Mouse (Mus musculus) adrenal gland, postnatal 36 days (tissue): Measurements from ENCODE around the gene Acrv1. TPM values are rescaled to one million over a fixed set of nuclear protein-coding genes. Genes with fewer than 3 reads are reported as not detected.
A peak's percentile ranks its signal among the peaks of the same experiment; 100 is the strongest.
"Not testable (repeated sequence)": the region's sequence is repeated elsewhere in the genome, so short reads cannot be mapped to it uniquely, and the experiment has no call there.

Experiments
- DNase-seq, 2 experiments: peaks; one replicate each; pipeline ENCODE4 v3.0.0; 2021; ENCODE audit warnings: mixed read lengths in 1 of 2
- long read RNA-seq, 2 experiments: library from polyadenylated mRNA; stranded (forward); transcript quantifications; one replicate each; pipeline ENCODE4 v2.0.0; 2021; ENCODE audit warnings: borderline sequencing depth in 2 of 2
- total RNA-seq, 2 experiments: library from RNA; stranded (reverse); gene quantifications; 2 replicates each; pipeline ENCODE4 v1.2.3; 2021

Gene Acrv1
- not detected for total RNA-seq
- long read RNA-seq, experiment 1, result 0 reads
- long read RNA-seq, experiment 2, result 0 reads

GRCm38 (mm10) chr9:36692920-36693319, at the start of gene Acrv1:
Gene Acrv1 (plus strand): TSS chr9:36693220.
- no peak for DNase-seq

- not testable (repeated sequence) for DNase-seq
Observed at GRCm38 (mm10) chr9:36643276-36643675, 49.7 kb upstream of the Acrv1 start, which contains the start of gene A630095E13Rik. Gene A630095E13Rik (minus strand): TSS chr9:36643376.

DNA sequence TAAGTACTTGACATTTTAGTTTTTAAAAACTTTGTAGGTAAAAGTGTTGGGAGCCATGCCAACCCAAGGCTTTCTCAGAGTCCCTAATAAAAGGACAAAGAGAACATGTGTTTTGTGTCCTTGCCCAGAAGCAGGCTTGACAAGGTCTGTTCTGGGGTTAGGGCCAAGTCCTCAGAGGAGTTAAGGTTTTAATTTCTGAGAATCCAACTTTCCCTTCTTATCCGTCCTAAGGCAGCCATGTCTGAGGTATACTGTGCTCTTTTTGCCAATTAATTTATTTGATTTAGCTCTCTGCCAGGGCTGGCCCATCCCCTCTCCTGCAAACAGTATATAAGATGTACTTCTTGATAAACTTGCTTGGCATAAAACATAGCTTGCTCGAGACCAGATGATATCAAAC, 11.6 kb upstream of the Acrv1 start:
- DNase-seq, result peak in 1 of 2 experiments; percentile 5

GRCm38 (mm10) chr9:36687329-36687728, 5.7 kb upstream of the Acrv1 start:
- DNase-seq, result peak; percentile 2 to 4

DNA sequence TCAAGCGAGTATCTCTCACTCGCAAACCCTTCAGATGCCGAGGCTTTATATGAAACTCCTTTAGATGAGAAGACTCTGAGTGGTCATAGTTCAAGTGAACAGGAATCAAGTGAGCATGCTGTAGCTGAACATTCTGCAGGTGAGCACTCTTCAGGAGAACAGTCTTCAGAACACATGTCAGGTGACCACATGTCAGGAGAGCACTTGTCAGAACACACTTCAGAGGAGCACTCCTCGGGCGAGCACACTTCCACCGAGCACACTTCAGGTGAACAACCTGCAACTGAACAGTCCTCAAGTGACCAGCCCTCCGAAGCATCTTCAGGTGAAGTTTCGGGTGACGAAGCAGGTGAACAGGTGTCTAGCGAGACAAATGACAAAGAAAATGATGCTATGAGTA, 1.3 kb downstream of the Acrv1 start:
- DNase-seq, result no peak

DNA sequence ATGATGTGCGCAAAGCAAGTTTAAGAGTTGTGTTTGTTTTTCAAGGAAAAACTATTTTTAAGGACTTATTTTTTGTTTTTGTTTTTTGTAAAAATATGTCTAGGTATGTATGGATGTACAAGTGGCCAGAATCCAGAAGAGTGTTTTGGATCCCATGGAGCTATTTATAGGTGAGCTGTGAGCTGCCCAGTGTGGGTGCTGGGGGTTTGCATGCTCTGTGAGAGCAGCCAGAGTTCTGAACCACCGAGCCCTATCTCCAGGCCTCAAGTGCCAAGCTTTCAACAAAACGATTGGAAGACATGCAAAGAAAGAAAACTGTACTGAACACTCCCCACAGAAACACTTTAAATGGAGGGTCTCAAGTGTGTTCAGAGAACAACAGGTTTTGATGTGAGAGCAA, 12.9 kb downstream of the Acrv1 start:
- DNase-seq, result no peak

DNA sequence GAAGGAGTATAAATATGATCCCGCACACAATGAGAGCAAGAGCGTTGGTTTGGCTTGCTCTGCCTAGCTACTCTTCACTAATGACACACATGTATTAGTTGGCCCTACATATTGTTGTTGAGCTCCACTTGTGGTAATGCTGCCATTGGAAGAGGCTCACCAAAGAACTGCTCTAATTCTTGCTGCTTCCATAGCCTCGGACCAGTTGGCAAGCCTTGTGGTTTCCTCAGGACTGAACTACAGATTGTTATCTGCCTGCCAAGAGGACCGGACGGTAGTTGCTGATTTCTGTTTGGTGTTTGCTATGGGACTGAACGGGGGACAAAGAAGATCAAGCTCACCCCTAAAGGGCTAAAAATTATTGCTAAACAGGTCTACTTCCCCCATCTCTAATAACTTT, 14.3 kb downstream of the Acrv1 start:
- no peak for DNase-seq

- DNase-seq, result no peak
Observed at GRCm38 (mm10) chr9:36716624-36717023, 23.6 kb downstream of the Acrv1 start.

GRCm38 (mm10) chr9:36726131-36727033, 33.4 kb downstream of the Acrv1 start:
- peak; percentile 90 to 91 for DNase-seq

DNA sequence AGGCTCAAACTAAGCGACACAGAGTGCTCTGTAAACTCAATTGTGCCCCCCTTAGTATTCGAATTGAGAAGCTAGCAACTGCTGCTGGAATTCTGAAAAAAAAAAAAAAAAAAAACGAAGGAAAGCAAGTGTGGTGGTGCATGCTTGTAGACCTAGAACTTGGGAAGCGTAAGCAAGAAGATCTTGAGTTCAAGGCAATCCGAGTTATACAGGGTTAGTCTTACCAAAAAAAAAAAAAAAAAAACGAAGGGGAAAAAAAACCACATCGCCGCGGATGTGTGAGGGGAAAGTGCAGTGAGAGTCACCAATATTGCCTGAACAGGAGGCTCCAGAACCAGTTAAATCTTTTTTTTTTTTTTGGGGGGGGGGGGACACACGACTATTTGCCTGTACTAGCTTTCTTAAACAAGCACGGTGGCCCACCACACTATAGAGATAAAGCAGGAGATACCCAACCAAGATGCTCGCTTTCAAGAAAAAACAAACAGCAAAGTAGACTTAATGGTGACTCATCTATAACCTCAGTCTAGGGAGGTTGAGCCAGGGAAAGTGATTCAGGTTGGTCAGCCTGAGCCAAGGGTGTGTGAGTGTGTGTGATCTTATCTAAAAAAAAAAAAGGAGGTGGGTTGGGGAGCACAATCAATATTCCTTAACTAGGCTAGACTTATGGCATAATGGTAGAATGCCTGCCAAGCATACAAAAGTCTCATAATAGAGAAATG, 34.2 kb downstream of the Acrv1 start, which contains the start of gene Chek1:
Gene Chek1, minus strand, starts transcription at position 32 of the 722 bp plus-strand sequence.
- DNase-seq, result peak; percentile 4 to 9

Other genes starting within 250 kb of the Acrv1 start
- not detected for gene Gm9513, start 217.6 kb upstream of the Acrv1 start, total RNA-seq
- gene Gm5615, start 151.3 kb upstream of the Acrv1 start, total RNA-seq, result not detected
- not detected for gene Gm17689, start 110.6 kb upstream of the Acrv1 start, total RNA-seq
- not detected for gene A630095E13Rik, start 49.8 kb upstream of the Acrv1 start, total RNA-seq
- gene Chek1, start 33.8 kb downstream of the Acrv1 start, total RNA-seq, result 1 to 10 TPM; 3.0 to 4.2 TPM
- gene Stt3a, start 74.5 kb downstream of the Acrv1 start, total RNA-seq, result 100 to 1,000 TPM; 299 to 300 TPM
- 100 to 1,000 TPM; 116 to 133 TPM for gene Ei24, start 104.2 kb downstream of the Acrv1 start, total RNA-seq
- gene Fez1, start 128.6 kb downstream of the Acrv1 start, total RNA-seq, result 1 to 10 TPM; 3.6 TPM